Mouse (Mus musculus) urinary bladder, adult 2 months (tissue): ENCODE results near the gene Ccl28. TPM values are rescaled to one million over a fixed set of nuclear protein-coding genes. Genes with fewer than 3 reads are reported as not detected.
"Not testable (repeated sequence)": the region's sequence is repeated elsewhere in the genome, so short reads cannot be mapped to it uniquely, and the experiment has no call there.

Experiments used
- DNase-seq: peaks from one replicate; pipeline ENCODE4 v3.0.0; 2022; ENCODE audit warnings: low spot score
- polyA plus RNA-seq: library from polyadenylated mRNA; depleted of rRNA; stranded (reverse); fragments of >200 nt; gene quantifications from 2 replicates; pipeline ENCODE4 v1.2.3, GENCODE M21; 2012; rRNA removed

The Ccl28 gene
- polyA plus RNA-seq: 0.14 and 0.16 TPM in 2 replicates

DNA sequence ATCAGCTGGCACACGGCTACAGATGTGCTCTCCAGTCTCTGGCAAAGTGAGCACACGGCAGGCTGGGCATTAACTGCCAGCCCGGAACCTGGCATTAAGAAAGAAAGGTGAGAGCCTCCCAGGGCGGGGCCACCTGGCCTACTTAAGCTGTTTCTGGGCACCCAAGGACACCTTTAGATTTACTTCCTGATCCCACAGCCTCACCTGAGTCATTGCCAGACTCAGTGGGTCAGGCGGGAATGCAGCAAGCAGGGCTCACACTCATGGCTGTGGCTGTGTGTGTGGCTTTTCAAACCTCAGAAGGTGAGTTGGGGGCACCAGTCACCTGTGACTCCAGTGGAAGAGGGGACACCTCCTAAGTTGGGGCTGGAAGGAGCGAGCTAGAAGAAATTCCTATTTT is at the start of gene Ccl28:
Gene Ccl28 (plus strand): TSS at position 186 of the 400 bp plus-strand sequence.
- no peak for DNase-seq

DNA sequence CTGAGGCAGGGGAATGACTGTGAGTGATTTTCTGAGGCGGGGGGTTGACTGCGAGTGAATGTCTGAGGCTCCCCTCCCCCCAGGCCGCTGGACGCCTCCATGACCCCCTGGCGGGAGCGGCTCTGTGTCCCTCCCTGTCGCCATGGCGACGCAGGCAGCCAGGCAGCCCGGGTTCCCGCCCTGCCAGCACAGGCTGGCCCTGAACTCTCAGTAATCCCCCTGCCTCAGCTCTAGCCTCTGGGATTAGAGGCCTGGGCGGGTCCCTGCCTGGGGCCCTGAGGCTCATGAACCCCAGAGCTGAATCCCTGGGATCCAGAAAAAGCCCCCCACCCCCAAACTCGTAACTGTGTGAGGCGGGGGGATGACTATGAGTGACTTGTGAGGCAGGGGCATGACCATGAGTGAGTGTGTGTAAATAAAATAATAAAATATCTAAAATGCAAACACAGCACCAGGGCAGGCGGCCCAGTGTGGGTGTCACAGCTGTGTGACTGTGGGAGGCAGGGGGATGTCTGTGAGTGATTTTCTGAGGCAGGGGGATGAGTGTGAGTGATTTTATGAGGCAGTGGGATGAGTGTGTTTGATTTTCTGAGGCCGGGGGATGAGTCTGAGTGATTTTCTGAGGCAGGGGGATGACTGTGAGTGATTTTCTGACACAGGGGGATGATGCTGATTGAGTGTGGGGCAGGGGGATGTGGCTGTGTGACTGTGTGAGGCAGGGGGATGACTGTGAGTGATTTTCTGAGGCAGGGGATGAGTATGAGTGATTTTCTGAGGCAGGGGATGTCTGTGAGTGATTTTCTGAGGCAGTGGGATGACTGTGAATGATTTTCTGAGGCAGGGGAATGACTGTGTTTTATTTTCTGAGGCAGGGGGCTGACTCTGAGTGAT is 27.1 kb upstream of the Ccl28 start:
- peak; percentile 34 for DNase-seq

DNA sequence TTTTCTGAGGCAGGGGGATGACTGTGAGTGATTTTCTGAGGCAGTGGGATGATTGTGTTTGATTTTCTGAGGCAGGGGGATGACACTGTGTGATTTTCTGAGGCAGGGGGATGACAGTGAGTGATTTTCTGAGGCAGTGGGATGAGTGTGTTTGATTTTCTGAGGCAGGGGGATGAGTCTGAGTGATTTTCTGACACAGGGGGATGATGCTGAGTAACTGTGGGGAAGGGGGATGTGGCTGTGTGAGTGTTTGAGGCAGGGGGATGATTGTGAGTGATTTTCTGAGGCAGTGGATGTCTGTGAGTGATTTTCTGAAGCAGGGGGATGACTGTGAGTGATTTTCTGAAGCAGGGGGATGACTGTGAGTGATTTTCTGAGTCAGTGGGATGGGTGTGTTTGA is 25.2 kb upstream of the Ccl28 start:
- DNase-seq: not testable (repeated sequence)

DNA sequence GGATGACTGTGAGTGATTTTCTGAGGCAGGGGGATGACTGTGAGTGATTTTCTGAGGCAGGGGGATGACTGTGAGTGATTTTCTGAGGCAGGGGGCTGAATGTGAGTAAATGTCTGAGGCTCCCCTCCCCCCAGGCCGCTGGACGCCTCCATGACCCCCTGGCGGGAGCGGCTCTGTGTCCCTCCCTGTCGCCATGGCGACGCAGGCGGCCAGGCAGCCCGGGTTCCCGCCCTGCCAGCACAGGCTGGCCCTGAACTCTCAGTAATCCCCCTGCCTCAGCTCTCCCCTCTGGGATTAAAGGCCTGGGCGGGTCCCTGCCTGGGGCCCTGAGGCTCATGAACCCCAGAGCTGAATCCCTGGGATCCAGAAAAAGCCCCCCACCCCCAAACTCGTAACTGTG is 24.6 kb upstream of the Ccl28 start:
- peak; percentile 51 for DNase-seq

DNA sequence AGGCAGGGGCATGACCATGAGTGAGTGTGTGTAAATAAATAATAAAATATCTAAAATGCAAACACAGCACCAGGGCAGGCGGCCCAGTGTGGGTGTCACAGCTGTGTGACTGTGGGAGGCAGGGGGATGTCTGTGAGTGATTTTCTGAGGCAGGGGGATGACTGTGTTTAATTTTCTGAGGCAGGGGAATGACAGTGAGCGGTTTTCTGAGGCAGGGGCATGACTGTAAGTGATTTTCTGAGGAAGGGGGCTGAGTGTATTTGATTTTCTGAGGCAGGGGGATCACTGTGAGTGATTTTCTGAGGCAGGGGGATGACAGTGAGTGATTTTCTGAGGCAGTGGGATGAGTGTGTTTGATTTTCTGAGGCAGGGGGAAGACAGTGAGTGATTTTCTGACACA is 24.1 kb upstream of the Ccl28 start:
- DNase-seq: not testable (repeated sequence)

DNA sequence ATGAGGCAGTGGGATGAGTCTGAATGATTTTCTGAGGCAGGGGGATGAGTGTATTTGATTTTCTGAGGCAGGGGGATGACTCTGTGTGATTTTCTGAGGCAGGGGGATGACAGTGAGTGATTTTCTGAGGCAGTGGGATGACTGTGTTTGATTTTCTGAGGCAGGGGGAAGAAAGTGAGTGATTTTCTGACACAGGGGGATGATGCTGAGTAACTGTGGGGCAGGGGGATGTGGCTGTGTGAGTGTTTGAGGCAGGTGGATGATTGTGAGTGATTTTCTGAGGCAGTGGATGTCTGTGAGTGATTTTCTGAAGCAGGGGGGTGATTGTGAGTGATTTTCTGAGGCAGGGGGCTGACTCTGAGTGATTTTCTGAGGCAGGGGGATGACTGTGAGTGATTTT is 23.5 kb upstream of the Ccl28 start:
- peak; percentile 45 for DNase-seq

DNA sequence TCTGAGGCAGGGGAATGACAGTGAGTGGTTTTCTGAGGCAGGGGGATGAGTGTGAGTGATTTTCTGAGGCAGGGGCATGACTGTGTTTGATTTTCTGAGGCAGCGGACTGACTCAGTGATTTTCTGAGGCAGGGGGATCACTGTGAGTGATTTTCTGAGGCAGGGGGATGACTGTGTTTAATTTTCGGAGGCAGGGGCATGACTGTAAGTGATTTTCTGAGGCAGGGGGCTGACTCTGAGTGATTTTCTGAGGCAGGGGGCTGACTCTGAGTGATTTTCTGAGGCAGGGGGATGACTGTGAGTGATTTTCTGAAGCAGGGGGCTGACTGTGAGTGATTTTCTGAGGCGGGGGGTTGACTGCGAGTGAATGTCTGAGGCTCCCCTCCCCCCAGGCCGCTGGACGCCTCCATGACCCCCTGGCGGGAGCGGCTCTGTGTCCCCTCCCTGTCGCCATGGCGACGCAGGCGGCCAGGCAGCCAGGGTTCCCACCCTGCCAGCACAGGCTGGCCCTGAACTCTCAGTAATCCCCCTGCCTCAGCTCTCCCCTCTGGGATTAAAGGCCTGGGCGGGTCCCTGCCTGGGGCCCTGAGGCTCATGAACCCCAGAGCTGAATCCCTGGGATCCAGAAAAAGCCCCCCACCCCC is 20.8 kb upstream of the Ccl28 start:
- peak; percentile 44 for DNase-seq

DNA sequence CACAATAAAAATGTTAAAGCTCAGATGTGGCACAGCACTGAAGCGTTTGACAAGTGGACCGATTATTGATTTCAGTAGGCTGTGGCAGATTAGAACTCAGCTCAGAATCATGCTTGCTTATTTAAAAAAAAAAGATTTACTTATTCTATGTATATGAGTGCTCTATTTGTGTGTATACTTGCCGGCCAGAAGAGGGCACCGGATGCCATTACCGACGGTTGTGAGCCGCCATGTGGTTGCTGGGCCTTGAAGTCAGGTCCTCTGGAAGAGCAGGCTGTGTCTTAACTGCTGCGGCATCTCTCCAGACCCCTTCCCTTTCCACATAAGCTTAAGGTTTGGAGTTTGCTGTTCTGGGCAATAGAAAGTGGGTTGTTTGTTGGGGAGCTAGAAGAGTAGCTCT is 19.7 kb upstream of the Ccl28 start:
- DNase-seq: not testable (repeated sequence)

DNA sequence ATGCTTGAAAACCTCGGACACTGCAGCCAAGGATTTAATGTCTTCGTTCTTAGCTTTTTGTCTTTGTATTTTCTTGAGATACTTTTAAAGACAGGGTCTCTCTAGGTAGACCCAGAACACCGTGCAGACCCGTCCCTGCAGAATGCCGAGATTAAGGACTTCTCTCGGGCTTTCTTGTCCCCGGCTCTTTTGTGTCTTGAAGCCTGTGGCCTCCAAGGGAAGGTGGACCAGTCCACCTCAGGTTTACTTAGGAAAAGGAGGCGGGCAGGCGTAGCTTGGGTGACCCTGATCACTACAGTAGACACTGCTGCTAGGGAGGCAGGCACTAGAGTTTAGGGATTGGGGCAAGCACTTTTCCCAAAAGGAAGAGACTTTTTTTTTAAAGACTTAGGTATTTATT is 19.3 kb upstream of the Ccl28 start:
- DNase-seq: not testable (repeated sequence)

DNA sequence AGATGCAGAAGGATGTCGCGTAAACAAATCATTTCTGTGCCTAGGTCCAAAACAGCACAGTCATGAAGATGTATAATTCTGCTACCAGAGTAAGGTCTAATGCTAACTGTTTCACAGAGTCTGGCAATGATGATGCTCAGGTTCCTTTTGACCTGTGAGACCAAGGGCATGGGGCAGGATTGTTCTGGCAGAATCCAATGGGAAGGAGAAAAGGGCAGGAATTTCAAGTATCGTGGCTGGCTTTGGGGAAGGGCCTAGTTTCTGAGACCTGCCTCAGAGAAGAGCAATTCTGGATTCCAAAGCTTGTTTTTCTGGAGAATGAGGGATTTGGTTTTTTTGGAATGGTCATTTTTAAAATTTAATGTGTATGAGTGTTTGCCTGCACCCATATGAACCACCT is 4.8 kb upstream of the Ccl28 start:
- no peak for DNase-seq

DNA sequence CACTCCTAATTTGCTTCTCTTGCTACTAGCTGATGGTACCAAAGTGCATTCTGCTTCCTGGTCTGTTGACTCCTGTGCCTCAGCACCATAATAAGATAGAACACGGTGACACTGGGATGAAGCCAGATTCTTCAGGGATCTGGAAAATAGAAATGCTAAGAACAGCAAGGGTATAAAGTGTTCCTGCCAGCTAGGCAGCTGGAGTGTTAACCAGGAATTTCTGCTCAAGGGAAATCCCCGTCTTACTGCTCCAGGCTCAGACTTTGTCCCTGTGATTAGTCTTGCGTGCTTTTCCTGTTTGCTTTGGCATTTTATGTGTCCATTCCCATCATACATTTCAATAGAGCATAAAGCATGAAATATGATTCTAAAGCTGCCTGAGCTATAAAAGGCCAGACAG is 3.9 kb upstream of the Ccl28 start:
- DNase-seq: no peak

DNA sequence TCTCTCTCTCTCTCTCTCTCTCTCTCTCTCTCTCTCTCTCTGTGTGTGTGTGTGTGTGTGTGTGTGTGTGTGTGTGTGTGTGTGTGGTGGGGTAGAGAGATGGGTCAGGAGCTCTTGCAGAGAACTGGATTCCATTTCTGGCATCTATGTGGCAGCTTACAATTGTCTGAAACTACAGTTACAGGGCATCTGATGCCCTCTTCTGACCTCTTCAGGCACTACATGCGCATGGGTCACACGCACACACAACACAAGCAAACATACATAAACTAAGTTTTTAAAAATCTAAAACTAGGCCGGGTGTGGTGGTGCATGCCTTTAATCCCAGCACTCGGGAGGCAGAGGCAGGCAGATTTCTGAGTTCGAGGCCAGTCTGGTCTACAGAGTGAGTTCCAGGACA is 2.3 kb downstream of the Ccl28 start:
- not testable (repeated sequence) for DNase-seq

DNA sequence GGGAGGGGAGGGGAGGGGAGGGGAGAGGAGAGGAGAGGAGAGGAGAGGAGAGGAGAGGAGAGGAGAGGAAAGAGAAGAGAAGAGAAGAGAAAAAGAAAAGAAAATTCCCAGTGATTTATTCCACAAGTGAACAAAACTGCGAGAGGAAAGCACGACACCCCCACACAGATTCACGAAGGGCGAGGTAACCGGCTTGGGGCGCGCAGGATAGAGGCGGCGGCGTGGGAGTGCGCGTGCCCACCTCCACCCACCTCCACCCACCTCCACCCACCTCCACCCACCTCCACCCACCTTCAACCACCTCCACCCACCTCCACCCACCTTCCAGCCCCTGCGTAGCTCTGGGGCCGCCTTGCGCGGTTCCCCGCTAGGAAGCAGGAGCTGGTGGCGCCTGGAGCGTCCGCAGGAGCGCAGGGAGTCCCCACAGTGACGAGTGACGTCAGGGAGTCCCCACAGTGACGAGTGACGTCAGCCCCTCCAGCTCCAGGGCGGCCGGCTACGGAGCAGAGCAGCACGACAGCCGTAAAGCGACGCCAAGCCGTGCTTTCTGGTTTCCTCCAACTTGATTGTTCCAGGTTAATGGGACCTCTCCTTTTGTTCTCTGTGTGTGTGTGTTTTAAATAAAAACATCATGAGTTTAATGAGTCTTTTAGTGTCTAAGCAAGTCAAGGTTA is 8.0 kb downstream of the Ccl28 start:
- peak; percentile 44 for DNase-seq

DNA sequence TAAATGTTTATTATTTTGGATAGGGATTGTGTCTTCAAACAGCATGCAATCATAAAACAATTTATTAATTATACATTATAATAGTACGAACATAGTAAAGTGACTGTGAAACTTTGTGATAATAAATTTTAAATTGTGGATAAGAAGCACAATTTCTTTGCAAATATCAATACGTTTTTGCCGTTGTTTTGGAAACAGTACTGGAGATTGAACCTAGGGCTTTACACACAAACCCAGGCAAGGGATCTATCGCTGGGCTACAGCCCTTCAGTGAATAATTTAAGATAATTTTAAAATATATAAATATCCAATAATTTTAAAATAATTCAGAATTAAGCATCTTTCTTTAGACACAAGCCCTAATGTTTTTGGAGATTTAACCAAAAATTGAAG is 8.5 kb downstream of the Ccl28 start:
- no peak for DNase-seq

DNA sequence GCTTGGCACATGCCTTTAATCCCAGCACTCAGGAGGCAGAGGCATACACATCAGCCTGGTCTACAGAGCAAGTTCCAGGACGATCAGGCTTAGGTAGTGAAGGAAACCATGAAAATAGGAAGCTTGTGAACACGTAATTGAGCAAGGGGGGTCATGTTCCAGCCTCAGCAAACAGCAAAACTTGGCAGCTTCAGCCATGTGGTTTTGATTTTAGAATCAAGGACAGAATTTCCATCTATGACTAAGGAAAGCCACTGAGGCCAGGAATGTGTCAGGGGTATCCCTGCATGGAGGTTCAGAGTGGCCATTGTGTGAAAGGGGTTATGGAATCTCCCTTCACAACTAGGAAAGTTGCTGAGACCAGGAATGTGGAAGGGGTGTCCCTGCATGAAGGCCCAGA is 11.9 kb downstream of the Ccl28 start:
- no peak for DNase-seq

DNA sequence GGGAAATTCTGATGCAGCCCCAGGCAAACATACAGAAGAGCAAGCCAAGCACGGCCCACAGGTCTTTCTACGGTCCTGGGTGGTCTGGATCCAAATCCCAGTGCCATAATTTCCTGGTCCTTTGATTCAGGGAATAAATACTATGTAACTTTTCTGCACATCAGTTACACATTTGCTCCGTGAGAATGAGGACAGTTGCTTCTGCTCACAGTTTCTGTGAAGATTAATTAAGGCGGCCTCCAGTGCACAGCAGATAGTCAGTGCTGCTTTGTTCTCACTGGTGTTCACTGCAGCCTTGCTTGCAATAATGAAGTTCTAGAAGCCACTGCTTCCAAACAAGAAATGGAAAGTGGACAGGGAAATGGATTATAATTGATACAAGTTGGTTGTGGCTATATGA is 14.2 kb downstream of the Ccl28 start:
- DNase-seq: no peak

DNA sequence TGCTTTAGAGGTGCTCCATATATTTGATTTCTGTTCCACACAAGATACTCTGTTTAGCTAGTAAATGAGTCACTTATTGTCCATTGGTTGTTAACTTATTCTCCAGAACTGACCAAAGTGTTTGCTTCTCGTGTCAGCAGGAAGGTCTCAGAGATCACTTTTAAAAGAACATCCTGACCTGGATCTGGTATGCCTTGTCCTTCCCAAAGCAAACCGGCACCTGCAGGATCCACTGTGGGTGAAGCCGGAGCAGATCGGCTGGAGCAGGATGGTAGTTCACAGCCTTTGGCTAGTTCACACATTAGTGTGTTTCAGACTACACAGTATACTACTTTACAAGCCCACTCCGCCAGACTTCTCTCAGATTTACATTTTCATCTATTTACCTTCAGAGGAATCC is 14.8 kb downstream of the Ccl28 start:
- no peak for DNase-seq

DNA sequence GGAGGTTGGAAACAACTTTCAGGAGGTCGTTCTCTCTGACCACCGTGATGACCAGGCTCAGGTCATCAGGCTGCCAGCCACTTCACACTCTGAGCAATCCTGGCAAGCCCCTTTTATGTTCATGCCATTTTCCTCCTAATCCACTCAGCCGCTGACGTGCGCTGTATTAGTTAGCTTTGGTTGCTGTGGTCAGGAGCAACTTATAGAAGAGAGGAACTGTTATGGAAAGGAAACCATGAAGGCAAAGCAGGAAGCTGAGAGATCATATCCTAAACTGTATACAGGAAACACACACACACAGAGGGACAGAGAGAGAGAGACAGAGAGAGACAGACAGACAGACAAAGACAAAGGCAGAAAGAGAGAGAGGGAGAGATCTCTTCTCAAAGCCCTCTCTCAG is 15.7 kb downstream of the Ccl28 start:
- DNase-seq: no peak

DNA sequence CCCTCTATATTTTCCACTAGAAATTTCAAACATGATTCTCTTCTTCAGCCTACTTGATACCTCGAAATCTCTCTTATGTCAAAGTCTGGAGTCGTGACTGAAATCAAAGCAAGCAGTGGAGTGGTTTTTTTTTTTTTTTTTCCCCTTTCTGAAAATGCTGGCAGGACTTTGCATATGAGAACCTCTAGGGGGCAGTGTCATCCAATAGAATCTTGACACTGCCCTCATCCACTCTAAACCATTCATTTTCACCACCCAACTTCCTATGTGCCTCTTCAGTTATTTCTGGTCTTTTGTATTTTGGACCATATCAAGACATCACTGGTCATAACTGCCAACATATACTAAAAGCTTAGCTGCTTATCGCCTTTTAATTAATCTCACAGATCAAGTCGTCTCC is 16.9 kb downstream of the Ccl28 start:
- no peak for DNase-seq

DNA sequence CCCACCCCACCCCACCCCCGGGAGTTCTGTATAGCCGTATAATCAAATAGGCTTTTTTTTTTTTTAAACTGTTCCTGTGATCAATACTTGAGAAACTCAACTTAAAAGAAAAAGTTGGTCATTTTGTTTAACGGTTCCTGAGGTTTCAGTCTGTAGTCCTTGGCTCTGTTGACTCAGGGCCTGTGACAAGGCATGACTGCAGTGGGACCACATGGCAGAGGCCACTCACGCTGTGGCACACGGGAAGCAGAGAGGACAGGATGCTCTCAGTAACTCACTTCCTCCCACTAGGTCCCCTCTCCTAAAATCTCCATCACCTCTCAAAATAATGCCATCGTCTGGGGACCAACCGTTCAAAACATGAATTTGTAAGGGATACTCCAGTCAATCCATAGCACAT is 17.5 kb downstream of the Ccl28 start:
- DNase-seq: no peak

DNA sequence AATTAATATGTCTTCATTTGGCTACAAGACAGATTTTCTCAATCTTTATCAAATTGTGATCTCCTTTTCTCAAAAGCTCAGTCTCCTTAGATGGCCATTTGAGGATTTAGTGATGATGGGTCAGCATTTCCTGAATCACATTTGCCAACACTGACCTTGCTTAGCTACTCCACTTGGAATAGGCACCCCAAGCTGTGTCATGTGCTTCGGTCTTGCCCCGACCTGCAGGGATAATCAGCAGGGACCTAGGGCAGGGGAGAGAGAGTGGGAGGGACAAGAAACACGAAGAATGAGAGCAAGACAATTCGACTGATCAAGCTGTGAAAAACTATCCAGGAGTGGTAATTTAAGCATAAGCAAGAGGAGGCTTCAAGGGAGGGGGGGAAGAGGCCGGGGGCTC is 21.1 kb downstream of the Ccl28 start:
- no peak for DNase-seq

DNA sequence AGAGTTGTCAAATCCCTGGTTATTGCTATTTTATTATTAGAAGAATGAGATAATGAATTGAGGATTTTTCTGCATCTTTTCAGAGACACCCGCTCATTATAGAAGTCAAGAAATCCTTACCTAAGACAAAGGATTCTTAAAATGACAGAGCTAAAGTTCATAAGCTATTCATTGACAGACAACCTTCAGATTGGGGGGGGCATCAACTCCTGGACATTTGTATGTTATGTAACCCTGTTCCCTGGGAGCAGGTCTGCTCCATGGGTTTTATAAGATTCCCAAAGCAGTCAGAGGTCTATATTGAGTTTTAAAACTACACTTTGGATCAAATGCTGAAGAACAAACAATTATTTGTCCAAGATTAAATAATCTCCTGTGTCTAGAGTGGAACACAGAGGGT is 22.9 kb downstream of the Ccl28 start:
- DNase-seq: no peak
